Mouse (Mus musculus): ENCODE results near the gene Olfr535.

DNA sequence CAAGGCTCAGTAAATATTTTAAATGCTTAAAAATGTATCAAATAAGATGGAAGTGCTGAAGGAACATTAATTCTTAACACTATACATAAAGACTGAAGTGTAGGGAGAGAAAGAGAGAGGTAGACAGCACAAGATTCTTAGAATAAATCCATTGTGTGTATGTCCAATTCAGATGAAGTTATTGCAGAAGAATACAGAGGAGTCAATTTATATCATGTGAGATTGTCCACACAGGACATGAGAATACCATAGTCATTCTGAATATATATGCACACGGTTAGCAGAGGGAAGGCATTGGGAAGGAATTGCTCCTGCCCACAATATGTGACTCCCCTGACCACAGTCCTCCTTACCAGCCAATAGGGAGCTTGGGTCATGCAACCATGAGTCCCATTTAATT lies at the start of gene Olfr535:
- TF ChIP-seq CTCF (IDR thresholded peaks at IDR 0.05) (no peak), EP300 (IDR thresholded peaks at IDR 0.05) (no peak)

Measured in lung, postnatal 0 days (tissue).